Mouse (Mus musculus) spleen, adult 2 months (tissue): ENCODE measurements at regions not wholly inside any gene's neighbourhood (a gene's known extent, or its start where the extent isn't known, plus 50 kb on each side); places are given as distances from the start of the nearest gene placed in this dataset.

Experiments used
- DNase-seq, 2 experiments: peaks; one replicate each; pipeline versions ENCODE4 v3.0.0 to v3.0.0-alpha.2; 2012 to 2021; ENCODE audit warnings: low spot score in 2 of 2, low read depth in 1 of 2
- H3K27ac ChIP-seq: fragments of 200-500 bp; 2 replicates; pipeline ENCODE4 v1.5.1; 2012; ENCODE audit warnings: low read length, inconsistent platforms; ENCODE audit not compliant: insufficient read depth
- H3K27me3 ChIP-seq: fragments of 200-500 bp; 2 replicates; pipeline ENCODE4 v1.6.1; 2012; ENCODE audit warnings: mild to moderate bottlenecking, moderate library complexity, low read length, inconsistent platforms; ENCODE audit not compliant: control insufficient read depth, insufficient read depth
- H3K36me3 ChIP-seq: fragments of 200-500 bp; 2 replicates; pipeline ENCODE4 v1.6.1; 2012; ENCODE audit warnings: mild to moderate bottlenecking, low read length, inconsistent platforms; ENCODE audit not compliant: control insufficient read depth, insufficient read depth
- H3K4me1 ChIP-seq: fragments of 200-500 bp; 2 replicates; pipeline ENCODE4 v1.6.1; 2011; ENCODE audit warnings: inconsistent platforms; ENCODE audit not compliant: control insufficient read depth, insufficient read depth, insufficient read length
- H3K4me3 ChIP-seq: fragments of 200-500 bp; 2 replicates; pipeline ENCODE4 v1.5.1; 2011; ENCODE audit warnings: mild to moderate bottlenecking, inconsistent platforms; ENCODE audit not compliant: insufficient read depth, insufficient read length; ENCODE audit errors: extremely low read depth
- CTCF ChIP-seq: fragments of 200-500 bp; IDR thresholded peaks from 2 replicates; pipeline ENCODE4 v1.5.1; 2011; ENCODE audit warnings: mild to moderate bottlenecking, inconsistent platforms; ENCODE audit not compliant: insufficient read depth, insufficient read length, insufficient replicate concordance; ENCODE audit errors: extremely low read depth
- POLR2A ChIP-seq: fragments of 200-500 bp; IDR thresholded peaks from 2 replicates; pipeline ENCODE4 v1.6.1; 2011; ENCODE audit warnings: low read depth, low read length, inconsistent platforms
- WGBS: fragments of 180-500 bp; shearing (Covaris S2); methylation state at CpG from one replicate; pipeline ENCODE4 v1.1.7; 2018; 5-methylcytosine and 5-hydroxymethylcytosine counted together

DNA sequence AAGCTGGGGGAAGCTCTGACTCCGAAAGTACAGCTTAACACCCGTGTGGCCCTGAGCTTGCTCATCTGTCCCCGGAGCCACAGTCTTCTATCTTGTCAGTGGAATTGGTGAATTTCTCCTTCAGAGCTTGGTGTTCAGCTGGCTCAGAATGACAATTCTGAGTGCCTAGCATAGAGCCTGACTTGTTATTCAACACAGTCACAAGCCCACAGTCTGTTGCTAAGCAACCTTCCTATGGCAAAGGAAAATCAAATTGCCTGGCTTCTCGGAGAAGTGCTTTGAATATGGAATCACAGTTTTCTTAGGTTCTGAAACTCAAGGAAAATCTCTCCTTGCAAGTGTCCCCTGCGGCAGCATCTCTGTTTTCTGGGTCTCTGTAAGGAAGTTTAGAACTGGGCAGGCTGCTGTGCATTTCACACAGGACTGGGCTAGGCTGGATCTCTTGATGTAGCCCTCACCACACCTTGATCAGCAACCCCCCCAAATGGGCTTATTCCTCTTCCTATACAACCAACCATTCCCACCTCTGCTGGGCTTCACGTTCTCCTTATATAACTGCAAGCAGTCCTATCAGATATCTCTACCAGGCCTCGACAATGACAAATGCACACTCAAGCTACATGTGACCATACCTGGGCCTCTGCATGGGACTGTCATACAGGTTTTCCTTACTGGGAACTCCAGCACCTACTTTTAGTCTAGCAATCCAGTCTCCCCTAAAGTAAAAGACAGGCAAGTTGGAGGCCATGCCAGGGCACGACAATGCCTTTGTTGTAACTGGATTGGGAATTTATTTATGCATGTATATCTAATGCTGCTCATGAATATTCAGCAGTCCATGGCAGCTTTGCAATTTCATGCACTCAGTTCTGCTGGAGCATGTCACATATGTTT, 135.2 kb upstream of the Tbx20 start:
- no peak overlapping the region for H3K27ac ChIP-seq
- no peak overlapping the region for H3K4me3 ChIP-seq
- H3K27me3 ChIP-seq, result no peaks in the 10 kb centered on the region
- H3K4me1 ChIP-seq, result no peaks in the 10 kb centered on the region
- TF ChIP-seq POLR2A (no peak), CTCF (no peak)
- H3K36me3 ChIP-seq, result no peaks in the 10 kb centered on the region
- whole genome bisulfite sequencing, result 79% methylated on average over 8 of the region's 8 CpGs
- no peak for DNase-seq

DNA sequence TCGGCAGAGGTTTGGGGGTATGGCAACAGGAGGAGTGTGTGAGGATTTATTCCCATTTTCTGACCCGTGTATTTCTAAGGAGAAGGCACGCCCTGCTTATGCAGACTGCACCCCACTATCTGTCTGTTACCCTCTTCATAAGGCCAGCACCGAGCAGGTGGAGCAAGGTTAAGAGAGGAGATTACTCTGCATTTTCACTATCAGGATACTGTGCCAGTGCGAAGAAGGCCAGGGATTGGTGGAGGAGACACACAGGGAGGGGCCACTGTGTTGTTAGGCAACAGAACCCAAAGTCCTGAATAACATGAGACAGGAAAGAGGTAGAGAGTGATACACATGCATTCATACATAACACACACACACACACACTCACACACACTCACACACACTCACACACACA, 136.6 kb upstream of the Tbx20 start:
- TF ChIP-seq CTCF (no peak), POLR2A (no peak)
- Histone ChIP-seq H3K4me1 (no peaks in the 10 kb centered on the region), H3K4me3 (no peak overlapping the region), H3K36me3 (no peaks in the 10 kb centered on the region), H3K27me3 (no peaks in the 10 kb centered on the region), H3K27ac (no peak overlapping the region)
- no peak for DNase-seq
- WGBS, result 66% methylated on average over 5 of the region's 5 CpGs

DNA sequence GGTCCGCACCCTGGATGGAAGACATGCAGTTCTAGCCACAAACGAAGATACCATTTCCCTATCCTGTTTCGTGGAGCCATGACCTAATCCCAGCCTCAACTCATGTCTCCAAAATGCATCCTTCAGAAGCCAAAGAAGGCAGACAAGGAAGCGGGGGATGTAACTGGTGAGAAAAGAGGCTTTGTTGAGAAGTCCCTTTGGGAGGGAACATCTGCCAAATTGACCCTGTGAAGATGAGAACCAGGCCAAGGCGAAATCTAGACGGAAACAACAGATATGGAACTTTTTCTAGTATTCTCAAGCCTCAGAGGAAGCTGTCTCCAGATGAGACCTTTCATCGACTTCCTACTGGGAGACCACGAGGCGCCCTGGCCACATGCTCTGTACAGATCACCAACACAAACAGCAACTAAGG, 145.9 kb upstream of the Tbx20 start:
- Histone ChIP-seq H3K36me3 (no peaks in the 10 kb centered on the region), H3K4me1 (no peaks in the 10 kb centered on the region), H3K4me3 (no peak overlapping the region), H3K27ac (no peak overlapping the region), H3K27me3 (no peaks in the 10 kb centered on the region)
- TF ChIP-seq CTCF, result no peak
- no peak for TF ChIP-seq POLR2A
- no peak for DNase-seq
- 79% methylated on average over 9 of the region's 9 CpGs for WGBS

DNA sequence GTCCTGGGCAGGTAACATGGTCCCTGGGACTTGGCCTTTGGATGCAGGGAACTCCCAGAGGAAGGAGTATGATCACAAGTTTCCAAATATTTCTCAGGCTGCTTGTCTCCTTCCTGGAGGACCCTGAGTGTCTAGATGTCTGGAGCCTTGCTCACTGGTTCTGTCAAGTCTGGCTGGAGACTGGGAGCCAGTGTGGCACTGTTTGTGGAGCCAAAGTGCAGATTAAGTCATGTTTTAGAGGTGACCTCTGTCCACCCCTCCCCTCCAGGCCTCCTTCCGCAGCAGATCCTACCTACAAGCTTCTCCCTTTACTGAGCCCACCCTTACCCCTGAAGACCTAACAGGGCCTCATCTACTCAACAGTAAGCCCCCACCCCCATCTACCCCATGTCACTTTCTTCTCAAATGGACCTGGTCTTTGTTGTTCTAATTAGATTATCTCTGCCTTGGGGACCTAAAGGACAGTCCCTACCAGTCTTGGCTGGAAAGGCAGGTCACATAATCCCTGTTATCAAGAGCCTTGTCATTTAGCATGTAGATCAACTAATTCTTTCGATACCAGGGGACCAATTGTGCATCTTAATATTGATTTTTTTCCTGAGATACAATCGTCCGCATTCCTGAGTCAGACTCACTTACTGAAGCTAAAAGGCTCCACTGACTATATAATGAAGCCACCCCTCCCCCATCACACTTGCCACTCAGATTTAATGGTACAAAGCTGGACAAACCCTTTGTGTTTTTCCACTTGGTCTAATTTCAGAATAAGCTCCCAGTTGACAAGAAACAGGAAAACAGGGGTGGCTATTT, 148.2 kb upstream of the Tbx20 start:
- Histone ChIP-seq H3K4me3 (no peak overlapping the region), H3K27me3 (no peaks in the 10 kb centered on the region), H3K27ac (no peak overlapping the region), H3K4me1 (no peaks in the 10 kb centered on the region), H3K36me3 (no peaks in the 10 kb centered on the region)
- DNase-seq, result no peak
- no peak for TF ChIP-seq CTCF
- WGBS, result 89% methylated on average over 4 of the region's 4 CpGs

DNA sequence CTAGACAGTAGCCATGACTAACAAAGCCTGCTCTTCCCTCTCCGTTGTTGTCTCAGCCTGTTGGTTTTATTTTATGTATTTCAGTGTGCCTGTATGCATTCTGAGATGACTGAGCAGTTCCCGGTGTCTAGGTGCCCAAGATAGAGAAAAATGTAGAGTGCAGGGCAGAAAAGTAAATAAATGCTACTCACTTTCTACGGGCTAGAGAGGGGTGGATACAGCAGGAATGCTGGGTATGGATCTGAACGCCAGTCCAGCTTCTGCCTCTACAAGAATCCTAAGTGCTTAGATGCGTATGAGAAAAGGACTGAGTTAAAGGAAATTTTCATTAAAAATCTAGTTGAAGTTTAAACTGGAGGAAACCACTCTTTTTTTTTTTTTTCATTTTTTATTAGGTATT, 149.4 kb upstream of the Tbx20 start:
- TF ChIP-seq CTCF, result no peak
- no peak for TF ChIP-seq POLR2A
- Histone ChIP-seq H3K36me3 (no peaks in the 10 kb centered on the region), H3K4me1 (no peaks in the 10 kb centered on the region), H3K27me3 (no peaks in the 10 kb centered on the region), H3K27ac (no peak overlapping the region), H3K4me3 (no peak overlapping the region)
- WGBS, result 92% methylated on average over 5 of the region's 5 CpGs
- DNase-seq, result no peak

DNA sequence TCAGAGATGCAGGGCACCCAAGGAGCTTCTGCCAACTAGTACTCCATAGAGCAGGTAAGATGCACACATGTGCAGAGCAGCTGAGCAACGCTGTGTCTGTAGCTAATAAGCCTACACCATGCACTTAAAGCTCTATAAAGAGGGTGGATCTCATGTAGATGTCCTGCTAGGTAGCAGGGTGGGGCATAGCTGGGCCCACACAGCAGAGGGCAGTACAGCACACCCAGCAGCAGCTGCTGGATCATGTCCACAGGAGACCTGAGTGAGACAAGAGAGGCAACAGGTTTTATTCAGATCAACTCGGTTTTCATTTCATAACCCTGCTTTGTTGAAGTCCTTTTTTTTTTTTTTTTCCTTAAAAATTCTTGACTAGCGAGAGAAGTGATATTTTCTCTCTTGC, 151.5 kb upstream of the Gm10181 start:
- Histone ChIP-seq H3K4me3 (no peak overlapping the region), H3K4me1 (no peaks in the 10 kb centered on the region), H3K27ac (no peak overlapping the region), H3K27me3 (no peaks in the 10 kb centered on the region), H3K36me3 (no peaks in the 10 kb centered on the region)
- DNase-seq, result no peak
- WGBS, result 62% methylated on average over 3 of the region's 3 CpGs
- TF ChIP-seq POLR2A (no peak), CTCF (no peak)
